Mouse (Mus musculus): ENCODE data around the gene Ddx5. TPM values are rescaled to one million over a fixed set of nuclear protein-coding genes. Genes with fewer than 3 reads are reported as not detected.

Gene Ddx5
- total RNA-seq, 1 experiment from 2014 or later: 926 TPM

Small RNAs within 50 kb of the gene (microRNA-seq; reads per million reads assigned to microRNA genes)
- 0 to 1.0 reads per million in 2 experiments for gene Gm25994
- 8.6 to 12.8 reads per million in 2 experiments for gene Mir3064

Other genes with a start within 250 kb of the Ddx5 start
- 45.0 and 45.5 TPM in 2 replicates for gene Tex2, start 175.8 kb downstream of the Ddx5 start, total RNA-seq (2021)
- 76.1 and 90.7 TPM in 2 replicates for gene Pecam1, start 38.6 kb downstream of the Ddx5 start, total RNA-seq (2021)
- gene Milr1, start 38.0 kb downstream of the Ddx5 start, total RNA-seq (2021): 0.52 and 0.71 TPM in 2 replicates
- 7.1 and 8.4 TPM in 2 replicates for gene Polg2, start 9.6 kb downstream of the Ddx5 start, total RNA-seq (2021)
- gene Cep95, start 67 bp upstream of the Ddx5 start, total RNA-seq (2021): 10.5 and 14.7 TPM in 2 replicates
- gene Smurf2, start 131.5 kb upstream of the Ddx5 start, total RNA-seq (2021): 35.3 and 40.8 TPM in 2 replicates
- gene Kpna2, start 210.4 kb upstream of the Ddx5 start, total RNA-seq (2021): 34.7 and 36.0 TPM in 2 replicates
- 2.8 and 4.2 TPM in 2 replicates for gene 1810010H24Rik, start 236.5 kb upstream of the Ddx5 start, total RNA-seq (2021)